Mouse (Mus musculus) cerebellum, postnatal 14 days (tissue): ENCODE measurements around the gene Enox1.
A peak's percentile ranks its signal among the peaks of the same experiment; 100 is the strongest.

Experiments used
- DNase-seq, 2 experiments: peaks; one replicate each; pipeline ENCODE4 v3.0.0; 2021; ENCODE audit warnings: mixed read lengths in 2 of 2

Enox1 gene

GRCm38 (mm10) chr14:77156222-77156910 is at the start of gene Enox1:
Gene Enox1 (plus strand): TSS chr14:77156763.
- peak; percentile 94 to 96 for DNase-seq

DNA sequence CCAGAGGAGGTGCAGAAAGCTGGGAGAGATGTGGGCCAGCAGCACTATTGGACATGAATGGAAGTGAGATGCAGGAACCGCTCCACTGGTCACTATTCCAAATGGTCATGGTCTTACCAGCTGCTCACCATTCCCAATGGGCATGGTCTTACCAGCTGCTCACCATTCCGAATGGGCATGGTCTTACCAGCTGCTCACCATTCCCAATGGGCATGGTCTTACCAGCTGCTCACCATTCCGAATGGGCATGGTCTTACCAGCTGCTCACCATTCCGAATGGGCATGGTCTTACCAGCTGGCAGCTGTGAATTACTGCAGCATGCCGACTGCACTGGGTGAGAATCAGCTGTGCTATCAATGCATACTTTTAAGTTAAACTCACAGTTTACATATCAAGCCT is 45.9 kb upstream of the Enox1 start:
- DNase-seq, result peak; percentile 4 to 8

GRCm38 (mm10) chr14:77130612-77131011 is 26.0 kb upstream of the Enox1 start:
- DNase-seq, result no peak

GRCm38 (mm10) chr14:77136936-77137335 is 19.6 kb upstream of the Enox1 start:
- DNase-seq, result no peak

DNA sequence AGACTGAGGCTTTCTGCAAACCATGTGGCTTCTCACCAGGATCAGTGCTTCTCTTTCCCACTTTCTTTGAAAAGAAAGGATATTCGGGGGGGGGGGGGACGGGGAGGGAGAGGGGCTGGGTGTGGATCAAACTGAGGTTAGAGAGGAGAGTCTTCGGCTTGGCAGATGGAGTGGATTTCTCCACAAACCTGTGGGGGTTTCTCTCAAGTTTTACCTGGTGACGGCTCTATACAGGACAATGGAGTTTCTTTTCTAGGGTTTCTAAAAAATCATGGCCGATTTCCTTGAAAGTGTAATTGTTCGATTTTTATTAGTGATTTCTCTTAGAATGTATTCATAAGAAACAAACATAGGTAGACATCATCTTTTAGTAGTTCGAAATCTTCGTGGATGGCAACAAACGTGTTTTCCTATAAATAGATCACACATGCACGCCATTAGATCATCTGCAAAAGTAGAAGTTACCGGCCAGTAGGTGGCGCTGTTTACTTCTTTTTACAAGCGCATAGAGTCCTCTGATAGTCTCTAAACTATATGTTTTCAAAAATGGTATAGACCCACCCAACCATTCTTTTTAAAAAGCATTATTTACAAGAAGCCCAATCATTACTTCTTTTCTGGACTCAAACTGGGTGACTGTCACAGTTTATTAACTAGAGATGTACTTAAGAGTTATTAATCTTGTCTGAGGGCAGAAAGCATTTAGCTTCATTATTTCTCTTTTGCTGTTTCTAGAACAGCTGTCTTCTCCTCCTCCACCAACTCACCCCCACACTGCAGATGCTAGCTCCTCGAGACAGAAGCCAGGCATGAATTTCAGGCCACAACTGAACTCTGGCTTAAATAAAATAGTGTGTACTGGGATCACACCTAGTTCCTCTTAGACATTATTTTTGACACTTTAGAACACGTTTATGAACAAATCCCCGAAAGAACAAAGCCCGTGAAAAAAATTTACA is 15.0 kb upstream of the Enox1 start:
- DNase-seq, result peak; percentile 90 to 94

- no peak for DNase-seq
Observed at GRCm38 (mm10) chr14:77145103-77145502, 11.5 kb upstream of the Enox1 start.

DNA sequence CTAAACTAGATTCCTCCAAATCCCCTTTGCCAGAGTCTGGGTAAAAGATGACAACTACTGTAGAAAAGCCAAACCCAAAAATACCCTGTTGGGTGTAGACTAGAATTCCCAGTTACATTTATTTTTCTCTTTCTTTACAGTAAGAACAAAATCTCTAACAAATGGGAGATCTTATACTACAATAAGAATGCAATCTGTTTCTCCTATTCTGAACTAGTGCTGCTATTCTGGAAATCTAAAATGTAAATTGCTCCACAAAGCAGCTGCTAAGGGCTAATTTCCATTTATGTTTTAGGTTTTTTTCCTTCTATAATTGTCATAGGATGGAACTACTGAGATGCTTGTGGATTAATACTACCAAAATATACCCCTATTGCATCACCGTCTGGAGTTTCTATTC is 8.9 kb upstream of the Enox1 start:
- DNase-seq, result no peak

DNA sequence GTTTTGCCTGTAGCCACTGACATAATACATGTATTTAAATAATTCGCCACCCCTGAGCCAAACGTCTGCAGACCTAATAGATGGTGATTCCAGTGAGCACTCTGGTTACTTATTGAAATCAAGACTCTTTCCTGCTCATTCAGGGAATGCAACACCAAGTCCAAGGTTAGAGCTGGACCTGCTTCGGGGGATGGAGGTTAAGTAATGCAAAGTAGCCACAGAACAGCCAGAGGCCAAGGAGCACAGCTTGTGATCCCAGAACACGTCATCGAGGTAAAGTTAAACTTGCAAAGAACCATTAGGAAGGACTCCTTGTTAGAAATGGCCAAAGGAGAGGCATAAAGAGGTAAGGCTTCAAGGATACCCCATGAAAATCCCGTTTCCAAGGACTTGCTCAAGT is 6.0 kb upstream of the Enox1 start:
- no peak for DNase-seq

GRCm38 (mm10) chr14:77151431-77151830 is 5.1 kb upstream of the Enox1 start:
- DNase-seq, result no peak

DNA sequence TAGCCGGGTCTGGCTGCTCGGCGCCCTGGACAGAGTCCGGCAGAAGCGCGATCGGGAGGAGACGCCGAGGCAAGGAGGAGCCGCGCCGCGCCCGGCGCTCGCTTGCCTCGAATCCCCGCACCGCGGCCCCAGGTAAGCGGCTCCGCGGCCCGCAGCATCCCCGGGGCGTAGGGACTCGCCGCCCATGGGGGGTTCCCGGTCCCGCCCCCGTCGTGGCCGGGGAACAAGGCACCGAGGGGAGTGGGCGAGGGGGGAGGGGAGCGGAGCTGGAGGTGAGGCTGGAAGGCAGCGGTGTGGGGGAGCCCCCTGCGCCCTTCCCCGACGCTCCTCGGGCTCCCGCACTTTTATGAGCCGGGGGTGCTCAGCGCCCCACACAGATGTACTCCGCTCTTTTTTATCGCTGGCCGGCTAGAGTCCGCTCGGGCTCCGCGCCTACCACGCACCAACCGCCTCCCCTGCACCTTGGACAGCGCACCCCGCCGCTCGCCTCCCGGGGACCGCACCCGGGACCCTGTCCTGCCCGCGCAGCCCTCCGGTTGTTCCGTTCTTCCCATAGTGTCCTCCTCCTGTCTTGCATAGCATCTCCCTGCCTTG is 445 bp downstream of the Enox1 start:
- peak in 1 of 2 experiments; percentile 69 for DNase-seq

DNA sequence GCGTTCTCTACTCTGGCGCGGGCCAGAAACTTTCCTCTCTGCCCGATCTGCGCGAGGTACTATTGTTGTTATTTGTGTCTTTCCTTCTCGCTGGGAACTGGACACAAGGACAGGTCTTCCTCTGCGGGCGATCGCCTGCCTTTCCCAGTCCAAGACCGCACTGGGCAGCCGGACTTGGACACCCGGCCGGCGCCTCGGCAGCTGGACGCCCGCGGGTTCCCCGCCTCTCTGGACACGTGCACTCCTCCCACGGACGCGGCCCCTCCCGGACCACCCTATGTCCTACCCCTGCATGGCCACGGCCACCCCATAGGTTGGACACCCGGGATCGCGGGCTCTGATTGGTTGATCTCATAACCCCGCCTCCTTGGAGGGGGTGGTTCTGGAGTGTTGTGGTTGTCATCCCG is 945 bp downstream of the Enox1 start:
- DNase-seq, result peak; percentile 87 to 88

DNA sequence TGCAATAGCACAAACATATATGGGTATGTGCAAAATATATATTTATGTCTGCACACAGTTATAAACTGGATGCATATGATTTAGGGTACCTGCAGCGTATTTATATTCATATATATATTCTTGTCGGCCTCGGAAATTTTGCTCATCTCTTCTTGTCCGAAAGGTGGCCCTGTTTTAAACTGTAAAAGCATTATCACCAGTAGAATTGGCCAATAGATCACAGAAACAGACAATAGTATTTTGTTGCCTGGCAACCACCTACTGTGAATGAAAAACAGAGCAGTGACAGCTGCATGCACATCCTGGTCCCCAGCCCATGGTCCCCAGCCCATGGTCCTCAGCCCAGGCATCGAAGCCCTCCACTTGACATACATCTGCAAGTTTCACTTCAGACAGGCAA is 2.8 kb downstream of the Enox1 start:
- DNase-seq, result no peak

GRCm38 (mm10) chr14:77162496-77162895 is 5.9 kb downstream of the Enox1 start:
- peak; percentile 49 to 57 for DNase-seq

DNA sequence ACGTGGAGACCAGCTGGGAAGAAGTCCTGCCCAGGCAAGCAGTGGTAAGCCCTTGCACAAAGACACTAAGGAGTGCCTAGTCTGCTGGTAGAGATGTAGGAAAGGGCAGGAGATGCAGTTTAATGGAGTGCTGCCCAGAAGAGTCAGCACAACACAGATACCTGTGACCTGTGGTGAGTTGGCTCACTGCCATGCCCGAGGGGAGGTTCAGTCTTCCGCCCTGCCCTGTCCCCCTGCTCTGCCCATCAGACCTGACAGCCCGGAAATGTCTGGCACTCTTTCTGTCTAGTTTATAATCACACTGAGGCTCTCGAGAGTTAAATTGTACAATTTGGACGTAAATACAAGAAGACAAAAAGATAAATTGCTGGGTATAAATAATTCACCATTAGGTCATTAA is 7.8 kb downstream of the Enox1 start:
- DNase-seq, result peak; percentile 66 to 76

GRCm38 (mm10) chr14:77168161-77168560 is 11.6 kb downstream of the Enox1 start:
- DNase-seq, result no peak

DNA sequence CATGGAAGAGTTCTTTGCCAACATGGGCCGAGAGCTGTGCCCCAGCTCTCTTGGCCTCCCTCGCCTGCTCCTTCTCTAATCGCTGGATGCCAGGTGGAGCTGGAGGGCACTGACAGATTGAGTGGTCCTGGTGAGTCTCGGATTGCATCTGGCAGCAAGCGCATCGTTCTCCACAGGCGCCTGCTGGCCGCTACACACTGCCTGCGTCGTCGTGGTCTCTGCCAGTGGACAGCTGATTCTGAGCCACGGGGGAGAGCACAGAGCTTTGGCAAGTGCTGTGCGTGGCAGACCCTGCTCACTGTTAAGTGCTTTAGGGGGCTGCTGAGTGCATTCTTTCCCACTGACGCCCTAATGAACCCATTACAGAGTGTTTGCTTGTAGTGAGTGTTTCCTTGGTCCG is 17.9 kb downstream of the Enox1 start:
- DNase-seq, result peak; percentile 83 to 88

DNA sequence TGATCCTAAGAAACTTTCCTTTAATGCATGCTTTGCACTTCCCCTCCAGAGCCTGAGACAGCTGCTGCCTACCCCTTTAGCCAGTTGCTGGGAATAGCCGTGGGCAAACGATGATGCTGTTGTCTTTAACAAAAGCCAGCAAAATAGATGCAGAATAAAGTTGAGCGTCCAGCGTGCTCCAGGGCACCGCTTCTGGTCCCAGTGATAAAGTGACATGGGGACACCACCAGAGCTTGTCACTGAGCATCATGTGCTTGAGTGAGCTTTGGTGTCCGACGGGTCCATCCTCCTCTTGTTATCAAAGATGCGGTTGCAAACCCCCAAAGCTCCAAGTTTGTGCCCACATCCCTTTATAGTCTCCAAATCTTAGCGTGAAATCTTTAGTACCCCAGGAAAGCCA is 18.4 kb downstream of the Enox1 start:
- DNase-seq, result peak in 1 of 2 experiments; percentile 45

- DNase-seq, result no peak
Observed at GRCm38 (mm10) chr14:77180241-77180640, 23.7 kb downstream of the Enox1 start.

GRCm38 (mm10) chr14:77180753-77181374 is 24.3 kb downstream of the Enox1 start:
- no peak for DNase-seq

DNA sequence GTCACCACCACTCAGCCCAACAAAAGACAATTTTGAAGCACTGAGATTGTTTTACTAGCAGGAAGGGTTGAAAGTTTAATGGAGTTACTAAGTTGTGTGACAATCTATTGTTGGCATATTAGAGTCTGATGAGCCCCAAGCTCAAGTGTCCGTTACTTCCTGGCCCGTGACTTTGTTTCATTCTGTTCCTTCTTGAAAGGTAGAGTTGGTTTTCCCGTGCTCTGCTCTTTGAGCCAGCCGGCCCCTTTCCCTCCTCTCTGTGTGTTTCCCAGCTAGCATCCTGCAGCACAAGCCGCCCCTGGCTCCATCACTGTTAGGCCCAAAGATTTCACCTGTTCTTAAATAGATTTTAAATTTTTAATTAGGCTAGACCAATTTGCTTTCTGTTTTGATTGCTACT is 26.9 kb downstream of the Enox1 start:
- no peak for DNase-seq

DNA sequence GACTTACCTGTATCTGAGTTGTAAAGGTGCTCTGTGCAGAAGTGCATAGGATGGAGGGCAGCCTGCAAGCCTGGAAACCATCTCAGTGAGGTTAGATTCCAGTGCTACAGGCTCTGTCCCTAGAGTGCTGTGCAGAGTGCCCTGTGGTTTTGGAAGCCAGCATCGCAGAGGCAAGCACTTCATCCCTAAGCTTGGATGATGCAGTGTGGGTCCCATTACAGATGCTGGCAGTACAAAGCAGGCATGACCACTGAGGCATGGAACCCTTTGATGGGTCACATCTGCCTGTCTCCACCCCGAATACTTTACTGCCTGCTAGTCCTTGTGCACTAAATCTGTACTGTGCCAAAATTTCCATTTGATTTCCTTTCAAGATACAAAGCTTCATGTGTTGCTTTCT is 33.6 kb downstream of the Enox1 start:
- DNase-seq, result no peak

- no peak for DNase-seq
Observed at GRCm38 (mm10) chr14:77195314-77196020, 38.9 kb downstream of the Enox1 start.
